Mouse (Mus musculus): Measurements from ENCODE around the gene Tmem37.

Tmem37 gene

DNA sequence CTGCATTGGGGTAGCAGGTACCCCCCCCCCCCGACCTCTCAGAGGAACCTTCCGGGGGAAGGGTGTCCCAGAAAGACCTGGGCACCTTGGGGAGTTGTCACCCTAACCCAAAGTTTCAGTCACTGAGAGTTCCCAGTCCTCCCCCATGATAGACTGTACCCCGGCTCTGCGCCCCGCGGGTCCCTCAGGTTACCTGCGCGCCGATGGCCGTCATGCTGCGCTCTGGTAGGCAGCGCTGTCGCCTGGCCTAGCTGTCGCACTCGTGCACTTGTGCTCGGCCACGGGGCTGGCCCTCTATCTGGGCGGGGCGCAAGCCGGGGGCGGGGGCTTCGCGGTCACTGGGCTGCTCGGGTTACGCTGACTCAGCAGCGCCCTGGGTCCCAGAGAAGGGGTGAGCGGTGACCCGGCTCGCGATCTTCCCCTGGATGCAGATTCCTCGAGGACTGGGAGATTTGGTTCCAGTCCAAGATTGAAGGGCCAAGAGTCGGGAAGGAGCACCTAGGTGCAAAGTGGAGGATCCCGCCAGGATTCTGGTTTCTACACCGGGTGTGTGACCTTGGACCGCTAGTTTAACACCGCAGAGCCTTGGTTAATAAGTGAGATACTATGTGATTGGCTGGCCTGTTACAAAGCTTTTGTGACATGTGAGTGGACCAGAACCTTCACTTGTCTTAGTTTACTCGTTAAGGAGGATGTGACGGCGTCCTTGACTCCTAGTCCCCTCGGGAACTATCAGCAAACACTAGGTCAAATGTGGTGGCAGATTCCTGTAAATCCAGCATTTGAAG is at the start of gene Tmem37:
TSS of gene Tmem37 (minus strand) at position 556 of the 788 bp plus-strand sequence.
- DNase-seq (ENCODE audit: low spot score in 2 of 2), result peak; percentile 64 to 66

DNA sequence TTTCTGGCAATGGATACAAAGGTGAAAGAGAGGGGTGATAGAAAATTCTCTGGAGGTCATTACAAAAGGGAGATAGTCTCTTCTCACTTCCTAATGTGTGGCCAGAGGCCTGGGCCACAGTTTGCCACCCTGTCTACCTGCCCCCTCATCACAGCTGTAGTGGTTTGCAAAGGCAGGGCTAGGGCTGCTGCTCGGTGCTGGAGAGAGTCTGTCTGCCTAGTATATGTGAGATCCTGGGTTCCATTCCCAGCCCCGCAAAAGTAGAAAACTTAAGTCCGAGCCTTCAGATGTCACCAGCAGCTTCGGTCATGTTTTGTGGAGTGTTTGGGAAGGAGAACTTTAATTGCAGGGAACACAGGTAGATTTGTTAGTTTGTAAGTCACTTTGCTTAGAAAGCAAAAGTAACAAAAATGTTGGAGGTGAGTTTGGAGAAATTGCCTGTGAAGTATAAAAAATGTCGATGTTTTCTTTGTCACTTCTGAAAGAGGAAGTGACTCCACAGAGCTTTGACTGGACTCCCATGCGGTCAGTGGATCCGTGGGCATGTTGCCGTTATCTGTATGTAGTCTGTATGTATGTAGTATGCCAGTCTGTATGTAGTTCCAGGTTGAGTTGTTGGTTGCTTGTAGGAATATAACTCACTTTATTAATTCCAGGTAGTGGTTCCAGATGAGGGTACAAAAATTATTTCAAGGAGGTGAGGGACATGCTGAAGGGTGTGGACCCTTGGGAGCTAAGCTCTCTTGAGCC is 48.9 kb upstream of the Tmem37 start:
- no peak for DNase-seq (ENCODE audit: low spot score in 2 of 2)

GRCm38 (mm10) chr1:120121930-120122530 is 48.2 kb upstream of the Tmem37 start:
- DNase-seq (ENCODE audit: low spot score in 2 of 2), result no peak

- DNase-seq (ENCODE audit: low spot score in 2 of 2), result peak; percentile 97 to 98
Measured at GRCm38 (mm10) chr1:120120969-120121811, 47.3 kb upstream of the Tmem37 start, which contains the start of the genes Dbi and 3110009E18Rik. TSS of gene Dbi (minus strand) at chr1:120121078. TSS of gene 3110009E18Rik (plus strand) at chr1:120121187.

- DNase-seq (ENCODE audit: low spot score in 2 of 2), result peak; percentile 65 to 72
Measured at GRCm38 (mm10) chr1:120120141-120120968, 46.5 kb upstream of the Tmem37 start.

GRCm38 (mm10) chr1:120119389-120119788 is 45.5 kb upstream of the Tmem37 start:
- no peak for DNase-seq (ENCODE audit: low spot score in 2 of 2)

- DNase-seq (ENCODE audit: low spot score in 2 of 2), result no peak
Measured at GRCm38 (mm10) chr1:120118854-120119253, 45.0 kb upstream of the Tmem37 start.

GRCm38 (mm10) chr1:120116106-120116505 is 42.2 kb upstream of the Tmem37 start:
- DNase-seq (ENCODE audit: low spot score in 2 of 2), result peak in 1 of 2 experiments; percentile 22

- DNase-seq (ENCODE audit: low spot score in 2 of 2), result peak; percentile 77 to 83
Measured at GRCm38 (mm10) chr1:120115671-120116081, 41.8 kb upstream of the Tmem37 start.

- DNase-seq (ENCODE audit: low spot score in 2 of 2), result no peak
Measured at GRCm38 (mm10) chr1:120112251-120113187, 38.6 kb upstream of the Tmem37 start.

DNA sequence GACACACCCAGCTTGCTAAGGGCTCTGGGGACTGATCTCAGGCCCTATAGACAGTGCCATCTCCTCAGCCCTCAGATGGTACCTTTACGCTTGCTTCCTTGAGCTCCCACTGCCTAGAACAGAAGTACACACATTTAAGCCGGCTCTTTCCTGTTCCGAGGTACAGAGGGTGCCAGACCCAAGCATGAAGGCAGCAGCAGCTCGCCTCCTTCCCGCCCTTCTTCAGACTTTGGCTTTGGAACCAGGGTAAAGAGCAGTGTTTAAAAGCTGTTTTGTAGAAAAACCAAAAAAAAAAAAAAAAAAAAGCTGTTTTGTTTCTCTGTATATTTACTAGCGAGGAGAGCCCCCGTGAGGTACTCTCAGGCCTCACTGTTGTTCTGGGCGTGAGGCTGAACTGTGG is 37.9 kb upstream of the Tmem37 start:
- DNase-seq (ENCODE audit: low spot score in 2 of 2), result no peak

DNA sequence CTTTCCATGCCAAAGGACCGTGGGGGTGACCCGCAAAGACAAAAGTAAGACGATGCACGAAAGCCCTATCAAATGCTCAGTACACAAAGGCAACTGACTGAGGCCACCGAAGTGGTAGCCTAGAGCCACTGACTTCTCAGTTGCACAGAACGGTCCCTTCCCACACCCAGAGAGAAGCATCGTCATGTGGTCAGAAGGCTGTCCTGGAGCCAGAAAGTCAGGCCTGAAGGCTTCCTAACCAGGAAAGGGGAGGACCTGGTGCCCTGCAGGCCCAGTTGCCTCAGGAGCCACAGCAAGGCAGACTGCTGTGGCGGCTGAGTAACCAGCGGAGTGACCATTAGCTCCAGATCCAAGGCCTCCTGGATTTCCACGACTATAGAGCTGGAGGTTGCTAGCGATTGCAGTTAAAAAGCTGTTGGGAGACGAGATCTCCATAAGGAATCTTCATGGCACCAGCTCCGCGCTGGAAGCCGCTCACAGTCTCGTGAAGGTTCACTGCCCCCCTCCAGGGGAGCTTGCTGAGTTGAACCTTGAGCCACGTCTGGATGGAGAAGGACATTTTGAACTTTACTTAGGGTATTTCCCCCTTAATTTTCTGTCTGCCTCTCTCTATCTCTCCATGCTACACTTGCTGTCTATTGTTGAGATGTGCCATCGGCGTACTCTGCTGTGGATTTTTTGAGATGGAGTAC is 36.0 kb upstream of the Tmem37 start:
- no peak for DNase-seq (ENCODE audit: low spot score in 2 of 2)

DNA sequence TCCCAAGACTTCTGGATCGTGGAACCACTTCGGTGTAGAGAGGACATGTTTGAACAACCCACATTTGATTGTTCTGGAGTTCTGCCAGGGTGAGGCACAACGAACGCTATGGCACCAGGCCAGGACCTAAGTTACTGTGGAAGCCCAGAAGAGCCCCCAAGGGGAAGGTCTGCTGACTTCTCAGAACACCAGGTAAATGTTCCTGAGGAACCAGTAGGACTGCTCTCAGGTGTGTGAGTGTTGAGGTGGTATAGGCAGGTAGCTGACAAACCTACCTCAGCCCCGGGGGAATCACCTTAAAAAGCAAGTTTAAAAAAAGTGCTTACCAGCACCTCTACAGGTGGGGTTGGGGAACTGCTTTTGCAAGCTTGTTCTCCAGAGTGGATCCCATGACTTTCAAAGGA is 31.7 kb upstream of the Tmem37 start:
- DNase-seq (ENCODE audit: low spot score in 2 of 2), result no peak

GRCm38 (mm10) chr1:120101227-120101609 is 27.3 kb upstream of the Tmem37 start:
- no peak for DNase-seq (ENCODE audit: low spot score in 2 of 2)

DNA sequence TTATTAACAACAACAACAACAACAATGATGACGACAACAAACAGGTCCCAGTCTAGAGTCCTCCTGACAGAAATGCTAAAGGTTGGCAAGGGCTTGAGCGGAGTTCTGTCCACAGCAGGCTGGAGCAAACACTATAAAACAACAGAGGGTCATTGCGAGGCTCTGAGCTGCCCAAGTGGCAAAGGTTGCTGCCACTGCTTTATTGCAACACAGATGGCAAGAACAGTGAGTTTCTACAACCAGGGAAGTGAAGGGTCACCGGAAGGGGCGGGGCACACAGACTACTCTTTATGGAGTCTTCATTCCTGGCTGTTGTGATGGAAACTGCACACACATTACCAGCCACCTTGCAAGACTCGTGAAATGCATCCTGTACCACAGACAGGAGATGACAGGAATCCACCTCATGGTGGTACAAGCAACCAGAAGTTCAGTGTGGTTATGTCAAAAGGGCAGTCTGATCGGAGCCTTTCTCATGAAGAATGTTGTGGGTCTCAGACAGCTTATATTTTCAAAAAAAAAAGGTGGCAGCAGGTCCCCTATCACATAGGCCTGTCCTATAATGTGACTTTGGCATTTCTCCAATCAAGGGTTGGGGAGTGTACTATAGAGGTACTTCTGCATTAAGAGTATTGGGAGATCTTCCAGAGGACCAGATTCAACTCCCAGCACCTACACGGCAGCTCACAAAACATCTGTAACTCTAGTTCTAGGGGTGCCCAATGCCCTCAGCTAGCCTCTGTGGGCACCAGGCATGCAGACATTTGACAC is 26.8 kb upstream of the Tmem37 start:
- DNase-seq (ENCODE audit: low spot score in 2 of 2), result no peak

DNA sequence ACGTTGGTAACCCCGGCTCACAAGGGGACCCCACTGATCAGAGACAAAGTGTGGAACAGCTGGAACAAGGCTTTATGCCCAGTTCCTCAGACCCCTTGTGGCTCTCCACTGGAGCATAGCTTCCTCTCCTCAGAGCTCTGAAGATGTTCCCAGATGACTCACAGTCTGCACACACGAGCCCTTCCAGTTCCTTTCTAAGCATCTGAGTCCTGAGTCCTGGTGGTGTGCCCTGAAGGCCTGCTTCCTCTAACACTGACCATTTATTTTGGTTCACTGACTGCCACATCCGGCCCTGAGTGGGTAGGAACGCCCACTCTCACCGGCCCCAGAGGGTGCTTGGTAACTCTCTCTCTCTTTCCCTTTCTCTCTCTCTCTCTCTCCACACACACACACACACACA is 25.6 kb upstream of the Tmem37 start:
- peak; percentile 27 to 63 for DNase-seq (ENCODE audit: low spot score in 2 of 2)

DNA sequence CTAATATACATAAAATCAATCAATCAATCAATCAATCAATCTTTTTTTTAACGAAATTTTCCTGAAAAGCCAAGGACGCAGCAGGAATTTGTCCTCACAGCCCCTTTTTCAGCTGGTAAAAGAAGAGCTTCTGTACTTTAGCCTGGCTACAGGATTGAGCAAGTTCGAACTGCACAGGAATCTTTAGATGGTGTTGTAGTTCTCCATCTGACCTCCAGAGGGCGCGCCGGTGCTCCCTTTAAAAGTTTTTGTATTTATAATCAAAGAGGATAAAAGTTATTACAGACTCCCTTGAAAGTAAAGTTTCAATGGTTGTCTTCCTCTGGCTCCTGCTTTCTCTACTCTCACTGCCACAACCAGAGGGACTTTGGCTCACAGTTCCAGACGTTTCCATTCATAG is 24.5 kb upstream of the Tmem37 start:
- peak in 1 of 2 experiments; percentile 60 for DNase-seq (ENCODE audit: low spot score in 2 of 2)

GRCm38 (mm10) chr1:120094920-120095319 is 21.0 kb upstream of the Tmem37 start:
- no peak for DNase-seq (ENCODE audit: low spot score in 2 of 2)
